Mouse (Mus musculus) neural tube, embryonic 13.5 days (tissue): Measurements from ENCODE around the gene Ralbp1. TPM values are rescaled to one million over a fixed set of nuclear protein-coding genes. Genes with fewer than 3 reads are reported as not detected.

Experiments
- ATAC-seq: fragments of 200-750 bp; cut with Nextera tagmentation; 2 replicates; pipeline ENCODE4 v1.8.0; 2017; ENCODE audit warnings: low read depth, mild to moderate bottlenecking, moderate TSS enrichment, moderate library complexity
- H3K27ac ChIP-seq: fragments of 300-500 bp; sonication (generic); replicated peaks from 2 replicates; pipeline ENCODE4 v1.5.1; 2015; ENCODE audit warnings: moderate library complexity, mild to moderate bottlenecking, inconsistent platforms
- H3K27me3 ChIP-seq: fragments of 300-500 bp; sonication (generic); 2 replicates; pipeline ENCODE4 v1.6.1; 2015; ENCODE audit warnings: mild to moderate bottlenecking, inconsistent platforms
- H3K36me3 ChIP-seq: fragments of 300-500 bp; sonication (generic); 2 replicates; pipeline ENCODE4 v1.6.1; 2015; ENCODE audit warnings: mild to moderate bottlenecking, inconsistent platforms
- H3K4me1 ChIP-seq: fragments of 300-500 bp; sonication (generic); replicated peaks from 2 replicates; pipeline ENCODE4 v1.6.1; 2015; ENCODE audit warnings: inconsistent platforms
- H3K4me2 ChIP-seq: fragments of 300-500 bp; sonication (generic); 2 replicates; pipeline ENCODE4 v1.6.1; 2015; ENCODE audit warnings: inconsistent platforms, mild to moderate bottlenecking, moderate library complexity
- H3K4me3 ChIP-seq: fragments of 300-500 bp; sonication (generic); 2 replicates; pipeline ENCODE4 v1.5.1; 2015; ENCODE audit warnings: mild to moderate bottlenecking, inconsistent platforms
- H3K9ac ChIP-seq: fragments of 300-500 bp; sonication (generic); 2 replicates; pipeline ENCODE4 v1.6.1; 2015; ENCODE audit warnings: moderate library complexity, mild to moderate bottlenecking, inconsistent platforms
- H3K9me3 ChIP-seq: fragments of 300-500 bp; sonication (generic); 2 replicates; pipeline ENCODE4 v1.6.1; 2016; ENCODE audit warnings: inconsistent platforms
- WGBS: fragments of 180-500 bp; shearing (Covaris S2); methylation state at CpG from one replicate; pipeline ENCODE4 v1.1.7; 2015; 5-methylcytosine and 5-hydroxymethylcytosine counted together
- polyA plus RNA-seq: library from polyadenylated mRNA; unstranded; fragments of >200 nt; fragmentation: Nextera tagmentation; extraction: Ambion mirVana; gene quantifications from 2 replicates; pipeline ENCODE4 v1.2.1, GENCODE M21; 2015

Ralbp1 gene
- polyA plus RNA-seq, 1 experiment from 2014 or later, result 57.7 TPM

- no peak for ATAC-seq
- H3K27ac ChIP-seq, result no peak overlapping the region
- no peak overlapping the region for H3K4me2 ChIP-seq
- H3K4me1 ChIP-seq, result no peaks in the 10 kb centered on the region
- H3K27me3 ChIP-seq, result no peaks in the 10 kb centered on the region
- H3K4me3 ChIP-seq, result no peak overlapping the region
- H3K9ac ChIP-seq, result no peak overlapping the region
- peaks cover 75% of the 10 kb centered on the region for H3K36me3 ChIP-seq
- 94% methylated on average over 8 of the region's 8 CpGs for WGBS
- no peaks in the 10 kb centered on the region for H3K9me3 ChIP-seq
Observed at GRCm38 (mm10) chr17:65813763-65814162, 71.8 kb downstream of the Ralbp1 start.

- peaks cover 53% of the 10 kb centered on the region for H3K36me3 ChIP-seq
- H3K27me3 ChIP-seq, result no peaks in the 10 kb centered on the region
- no peaks in the 10 kb centered on the region for H3K9me3 ChIP-seq
- WGBS, result 91% methylated on average over 5 of the region's 5 CpGs
- no peak overlapping the region for H3K27ac ChIP-seq
- no peak overlapping the region for H3K9ac ChIP-seq
- no peak for ATAC-seq
- no peak overlapping the region for H3K4me3 ChIP-seq
- H3K4me2 ChIP-seq, result no peak overlapping the region
- H3K4me1 ChIP-seq, result no peaks in the 10 kb centered on the region
Observed at GRCm38 (mm10) chr17:65811032-65811431, 74.6 kb downstream of the Ralbp1 start.

- H3K27ac ChIP-seq, result no peak overlapping the region
- H3K4me3 ChIP-seq, result no peak overlapping the region
- no peak for ATAC-seq
- no peaks in the 10 kb centered on the region for H3K27me3 ChIP-seq
- peaks cover 6% of the 10 kb centered on the region; the same call in 1 of the 2 replicates for H3K4me1 ChIP-seq
- no peak overlapping the region for H3K4me2 ChIP-seq
- no peaks in the 10 kb centered on the region for H3K9me3 ChIP-seq
- H3K9ac ChIP-seq, result no peak overlapping the region
- H3K36me3 ChIP-seq, result peaks cover 22% of the 10 kb centered on the region
- 91% methylated on average over 2 of the region's 2 CpGs for WGBS
Observed at GRCm38 (mm10) chr17:65806416-65806815, 79.2 kb downstream of the Ralbp1 start.

GRCm38 (mm10) chr17:65805966-65806365 lies 79.6 kb downstream of the Ralbp1 start:
- Histone ChIP-seq H3K4me1 (peaks cover 6% of the 10 kb centered on the region; the same call in 1 of the 2 replicates), H3K9me3 (no peaks in the 10 kb centered on the region), H3K4me2 (no peak overlapping the region), H3K27ac (no peak overlapping the region), H3K4me3 (no peak overlapping the region), H3K36me3 (peaks cover 17% of the 10 kb centered on the region), H3K27me3 (no peaks in the 10 kb centered on the region), H3K9ac (no peak overlapping the region)
- WGBS, result 86% methylated on average over 4 of the region's 4 CpGs
- no peak for ATAC-seq

- ATAC-seq, result no peak
- Histone ChIP-seq H3K9me3 (no peaks in the 10 kb centered on the region), H3K4me1 (peaks cover 12% of the 10 kb centered on the region; the same call in 1 of the 2 replicates), H3K4me2 (no peak overlapping the region), H3K4me3 (no peak overlapping the region), H3K9ac (no peak overlapping the region), H3K27me3 (no peaks in the 10 kb centered on the region), H3K36me3 (peaks cover 9% of the 10 kb centered on the region), H3K27ac (no peak overlapping the region)
- 86% methylated on average over 4 of the region's 4 CpGs for WGBS
Observed at GRCm38 (mm10) chr17:65802026-65802425, 83.6 kb downstream of the Ralbp1 start.

- no peak overlapping the region for H3K27ac ChIP-seq
- ATAC-seq, result no peak
- no peak overlapping the region for H3K4me2 ChIP-seq
- H3K4me3 ChIP-seq, result no peak overlapping the region
- no peak overlapping the region for H3K9ac ChIP-seq
- WGBS, result 89% methylated on average over 6 of the region's 6 CpGs
- no peaks in the 10 kb centered on the region for H3K27me3 ChIP-seq
- H3K36me3 ChIP-seq, result peaks cover 9% of the 10 kb centered on the region
- no peaks in the 10 kb centered on the region for H3K9me3 ChIP-seq
- peaks cover 12% of the 10 kb centered on the region; the same call in 1 of the 2 replicates for H3K4me1 ChIP-seq
Observed at GRCm38 (mm10) chr17:65800451-65800850, 85.1 kb downstream of the Ralbp1 start.

GRCm38 (mm10) chr17:65799353-65799752 lies 86.2 kb downstream of the Ralbp1 start:
- ATAC-seq, result no peak
- Histone ChIP-seq H3K4me2 (no peak overlapping the region), H3K4me3 (no peak overlapping the region), H3K9ac (no peak overlapping the region), H3K27me3 (no peaks in the 10 kb centered on the region), H3K36me3 (peaks cover 8% of the 10 kb centered on the region; the same call in 1 of the 2 replicates), H3K9me3 (no peaks in the 10 kb centered on the region), H3K4me1 (peaks cover 12% of the 10 kb centered on the region; the same call in 1 of the 2 replicates), H3K27ac (no peak overlapping the region)
- 84% methylated on average over 1 of the region's 1 CpGs for WGBS

- ATAC-seq, result no peak
- WGBS, result 76% methylated on average over 4 of the region's 4 CpGs
- no peaks in the 10 kb centered on the region for H3K9me3 ChIP-seq
- no peak overlapping the region for H3K27ac ChIP-seq
- H3K9ac ChIP-seq, result no peak overlapping the region
- 0 out of 2 replicates have a peak, but pooled peaks cover 7% of the 10 kb centered on the region for H3K36me3 ChIP-seq
- H3K27me3 ChIP-seq, result no peaks in the 10 kb centered on the region
- peaks cover 12% of the 10 kb centered on the region; the same call in 1 of the 2 replicates for H3K4me1 ChIP-seq
- H3K4me2 ChIP-seq, result no peak overlapping the region
- H3K4me3 ChIP-seq, result no peak overlapping the region
Observed at GRCm38 (mm10) chr17:65798446-65798845, 87.2 kb downstream of the Ralbp1 start.

Other genes with a start within 250 kb of the Ralbp1 start
- gene Txndc2, start 243.6 kb downstream of the Ralbp1 start, polyA plus RNA-seq, result 0.17 TPM in 1 of 2 replicates, not detected in the other
- gene Rab31, start 113.0 kb downstream of the Ralbp1 start, polyA plus RNA-seq, result 65.5 and 71.7 TPM in 2 replicates
- 44.7 and 46.0 TPM in 2 replicates for gene Ppp4r1, start 103.2 kb downstream of the Ralbp1 start, polyA plus RNA-seq
- 56.9 and 59.6 TPM in 2 replicates for gene Twsg1, start 65.4 kb upstream of the Ralbp1 start, polyA plus RNA-seq
- 129 and 143 TPM in 2 replicates for gene Ankrd12, start 191.3 kb upstream of the Ralbp1 start, polyA plus RNA-seq
- gene Ndufv2, start 215.8 kb upstream of the Ralbp1 start, polyA plus RNA-seq, result 376 and 404 TPM in 2 replicates
- gene Washc1, start 225.7 kb upstream of the Ralbp1 start, polyA plus RNA-seq, result 41.4 and 42.5 TPM in 2 replicates
- gene Ddx11, start 237.7 kb upstream of the Ralbp1 start, polyA plus RNA-seq, result 5.6 and 6.4 TPM in 2 replicates